Mouse (Mus musculus): ENCODE results near the gene Fras1. TPM values are rescaled to one million over a fixed set of nuclear protein-coding genes. Genes with fewer than 3 reads are reported as not detected.

The Fras1 gene
- polyA plus RNA-seq, 1 experiment from 2014 or later, result 3.2 TPM

GRCm38 (mm10) chr5:96375391-96375831 is 1.7 kb downstream of the Fras1 start:
- Histone ChIP-seq H3K27ac (ENCODE audit: low read depth, low read length) (no peak overlapping the region), H3K27me3 (replicated peaks; ENCODE audit: control insufficient read depth, insufficient read depth, low read length) (no peaks in the 10 kb centered on the region), H3K4me3 (ENCODE audit: low read depth, low read length) (peak overlapping the region; percentile 55), H3K36me3 (ENCODE audit: control insufficient read depth, insufficient read depth) (no peaks in the 10 kb centered on the region), H3K9me3 (ENCODE audit: control insufficient read depth) (0 out of 2 replicates have a peak, but pooled peaks cover 3% of the 10 kb centered on the region), H3K4me1 (replicated peaks; ENCODE audit: control insufficient read depth, insufficient read depth, low read length) (no peaks in the 10 kb centered on the region), H3K9ac (ENCODE audit: low read depth, low read length) (peak overlapping the region; percentile 35; the same call in 1 of the 2 replicates), H3K4me2 (replicated peaks; ENCODE audit: low read depth) (peak overlapping the region; percentile 95)
- WGBS, result 0% methylated on average over 5 of the region's 17 CpGs
- TF ChIP-seq CTCF (IDR thresholded peaks at IDR 0.05; ENCODE audit: low read depth), result no peak
- peak; percentile 47; the same call in 1 of the 2 replicates for ATAC-seq

DNA sequence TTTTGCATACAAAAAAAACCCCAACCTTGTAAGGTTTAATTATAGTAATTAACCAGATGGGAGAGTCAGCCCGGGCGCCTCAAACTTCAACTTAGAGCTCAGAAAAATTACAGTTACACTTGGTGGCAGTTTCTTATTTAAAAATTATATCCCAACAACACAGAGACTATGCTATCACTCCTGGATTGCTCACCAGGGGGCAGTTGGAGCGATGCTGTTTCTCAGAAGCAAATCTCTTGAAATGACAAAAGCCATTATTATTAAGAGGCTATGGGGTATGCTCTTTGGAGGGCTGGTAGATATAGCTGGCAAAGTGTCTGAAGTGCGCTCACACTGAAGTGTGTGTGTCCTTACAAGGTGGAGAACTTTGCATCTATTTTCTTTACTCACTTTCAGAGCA is 2.5 kb downstream of the Fras1 start:
- TF ChIP-seq CTCF (IDR thresholded peaks at IDR 0.05; ENCODE audit: low read depth), result peak; percentile 60
- ATAC-seq, result no peak
- Histone ChIP-seq H3K4me1 (replicated peaks; ENCODE audit: control insufficient read depth, insufficient read depth, low read length) (no peaks in the 10 kb centered on the region), H3K9ac (ENCODE audit: low read depth, low read length) (no peak overlapping the region), H3K27me3 (replicated peaks; ENCODE audit: control insufficient read depth, insufficient read depth, low read length) (no peaks in the 10 kb centered on the region), H3K4me3 (ENCODE audit: low read depth, low read length) (peak overlapping the region; percentile 55), H3K36me3 (ENCODE audit: control insufficient read depth, insufficient read depth) (no peaks in the 10 kb centered on the region), H3K4me2 (replicated peaks; ENCODE audit: low read depth) (no peak overlapping the region), H3K27ac (ENCODE audit: low read depth, low read length) (no peak overlapping the region), H3K9me3 (ENCODE audit: control insufficient read depth) (0 out of 2 replicates have a peak, but pooled peaks cover 3% of the 10 kb centered on the region)
- WGBS, result 42% methylated on average over 4 of the region's 4 CpGs

DNA sequence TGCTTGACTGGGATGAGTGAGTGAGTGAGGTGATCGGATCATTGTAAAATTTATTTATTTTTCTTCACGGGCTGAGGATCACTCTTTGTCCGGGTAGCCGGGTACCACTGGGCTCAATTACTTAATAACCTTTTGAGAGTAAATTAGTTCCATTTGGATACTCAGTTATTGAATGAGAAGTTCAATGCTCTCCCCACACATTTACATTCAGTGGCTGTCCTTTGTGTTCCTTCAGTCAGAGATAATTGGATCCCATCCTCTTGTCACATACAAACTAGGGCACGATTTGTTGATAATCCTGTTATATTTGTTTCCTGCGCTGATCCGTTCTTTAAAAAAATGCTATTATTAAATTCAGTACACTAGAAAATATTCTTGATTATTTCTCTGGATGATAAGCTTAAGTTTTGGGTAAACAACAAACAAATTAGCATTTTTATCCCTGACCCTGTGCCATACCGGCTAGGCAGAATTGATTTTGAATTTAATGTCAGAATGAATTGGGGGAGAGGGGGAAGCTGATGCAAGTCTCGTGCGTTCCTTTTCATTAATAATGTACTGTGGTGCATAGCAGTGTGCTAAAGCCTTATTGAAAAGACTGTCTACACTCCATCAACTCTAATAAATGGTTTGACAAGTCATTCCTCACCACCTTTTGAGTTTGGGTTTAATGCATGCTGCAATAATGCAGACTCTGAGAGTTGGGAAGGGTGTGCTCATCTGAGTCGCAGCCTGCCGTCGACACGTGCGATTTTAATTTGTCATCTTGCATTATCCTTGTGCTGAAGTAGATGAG is 12.6 kb downstream of the Fras1 start:
- no peak overlapping the region for H3K4me3 ChIP-seq (ENCODE audit: low read depth, low read length)
- WGBS, result 94% methylated on average over 15 of the region's 15 CpGs
- no peaks in the 10 kb centered on the region for H3K36me3 ChIP-seq (ENCODE audit: control insufficient read depth, insufficient read depth)
- no peak overlapping the region for H3K9ac ChIP-seq (ENCODE audit: low read depth, low read length)
- H3K4me2 ChIP-seq (replicated peaks; ENCODE audit: low read depth), result no peak overlapping the region
- no peaks in the 10 kb centered on the region for H3K9me3 ChIP-seq (ENCODE audit: control insufficient read depth)
- no peaks in the 10 kb centered on the region for H3K27me3 ChIP-seq (replicated peaks; ENCODE audit: control insufficient read depth, insufficient read depth, low read length)
- no peak overlapping the region for H3K27ac ChIP-seq (ENCODE audit: low read depth, low read length)
- H3K4me1 ChIP-seq (replicated peaks; ENCODE audit: control insufficient read depth, insufficient read depth, low read length), result 0 out of 2 replicates have a peak, but pooled peaks cover 5% of the 10 kb centered on the region
- TF ChIP-seq CTCF (IDR thresholded peaks at IDR 0.05; ENCODE audit: low read depth), result no peak
- no peak for ATAC-seq

DNA sequence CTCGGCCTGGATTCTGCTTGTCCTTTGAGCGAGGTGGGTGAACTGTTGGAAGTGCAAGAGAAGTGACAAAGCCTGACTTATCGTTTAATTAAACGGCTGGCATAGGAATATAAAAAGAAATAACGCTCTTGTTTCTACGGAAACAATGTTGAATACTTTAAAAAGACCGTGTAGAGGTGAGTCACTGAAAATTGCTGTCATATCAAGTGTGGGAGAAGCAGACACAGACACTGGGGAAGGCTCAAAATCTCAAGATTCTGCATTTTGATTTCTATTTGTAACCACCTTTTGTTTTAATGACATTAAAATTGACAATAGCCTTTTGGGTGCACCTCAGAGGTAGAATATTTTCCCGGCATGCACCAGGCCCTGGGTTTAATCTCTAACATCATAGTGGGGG is 14.6 kb downstream of the Fras1 start:
- ATAC-seq, result no peak
- Histone ChIP-seq H3K4me1 (replicated peaks; ENCODE audit: control insufficient read depth, insufficient read depth, low read length) (0 out of 2 replicates have a peak, but pooled peaks cover 5% of the 10 kb centered on the region), H3K27ac (ENCODE audit: low read depth, low read length) (no peak overlapping the region), H3K4me3 (ENCODE audit: low read depth, low read length) (no peak overlapping the region), H3K36me3 (ENCODE audit: control insufficient read depth, insufficient read depth) (no peaks in the 10 kb centered on the region), H3K9ac (ENCODE audit: low read depth, low read length) (no peak overlapping the region), H3K27me3 (replicated peaks; ENCODE audit: control insufficient read depth, insufficient read depth, low read length) (no peaks in the 10 kb centered on the region), H3K9me3 (ENCODE audit: control insufficient read depth) (no peaks in the 10 kb centered on the region), H3K4me2 (replicated peaks; ENCODE audit: low read depth) (no peak overlapping the region)
- no peak for TF ChIP-seq CTCF (IDR thresholded peaks at IDR 0.05; ENCODE audit: low read depth)
- 94% methylated on average over 8 of the region's 8 CpGs for WGBS

- Histone ChIP-seq H3K36me3 (ENCODE audit: control insufficient read depth, insufficient read depth) (no peaks in the 10 kb centered on the region), H3K9ac (ENCODE audit: low read depth, low read length) (no peak overlapping the region), H3K4me2 (replicated peaks; ENCODE audit: low read depth) (no peak overlapping the region), H3K27ac (ENCODE audit: low read depth, low read length) (no peak overlapping the region), H3K4me1 (replicated peaks; ENCODE audit: control insufficient read depth, insufficient read depth, low read length) (0 out of 2 replicates have a peak, but pooled peaks cover 5% of the 10 kb centered on the region), H3K27me3 (replicated peaks; ENCODE audit: control insufficient read depth, insufficient read depth, low read length) (no peaks in the 10 kb centered on the region), H3K9me3 (ENCODE audit: control insufficient read depth) (no peaks in the 10 kb centered on the region), H3K4me3 (ENCODE audit: low read depth, low read length) (no peak overlapping the region)
- no peak for ATAC-seq
- no peak for TF ChIP-seq CTCF (IDR thresholded peaks at IDR 0.05; ENCODE audit: low read depth)
- 89% methylated on average over 11 of the region's 11 CpGs for WGBS
Observed at GRCm38 (mm10) chr5:96389963-96390623, 16.3 kb downstream of the Fras1 start.

DNA sequence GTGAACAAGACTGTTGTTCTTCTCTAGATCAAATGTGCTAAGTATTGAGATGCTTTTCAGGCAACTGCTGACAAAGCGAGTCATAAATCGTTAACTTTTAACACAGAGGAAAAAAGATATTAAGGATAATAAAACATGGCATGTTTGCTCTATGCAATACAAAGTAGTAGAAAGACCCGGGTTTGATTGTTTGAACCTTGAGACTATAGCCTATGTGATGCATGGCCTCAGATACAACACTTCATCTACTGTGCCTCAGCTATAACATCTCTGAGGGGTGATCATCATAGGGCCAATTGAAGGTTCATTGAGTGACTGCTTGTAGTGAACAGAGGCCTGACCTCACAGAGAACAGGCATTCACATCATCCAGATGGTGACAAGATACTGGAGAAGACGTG is 17.3 kb downstream of the Fras1 start:
- Histone ChIP-seq H3K4me2 (replicated peaks; ENCODE audit: low read depth) (no peak overlapping the region), H3K9ac (ENCODE audit: low read depth, low read length) (no peak overlapping the region), H3K27me3 (replicated peaks; ENCODE audit: control insufficient read depth, insufficient read depth, low read length) (no peaks in the 10 kb centered on the region), H3K27ac (ENCODE audit: low read depth, low read length) (no peak overlapping the region), H3K4me3 (ENCODE audit: low read depth, low read length) (no peak overlapping the region), H3K36me3 (ENCODE audit: control insufficient read depth, insufficient read depth) (no peaks in the 10 kb centered on the region), H3K9me3 (ENCODE audit: control insufficient read depth) (no peaks in the 10 kb centered on the region), H3K4me1 (replicated peaks; ENCODE audit: control insufficient read depth, insufficient read depth, low read length) (0 out of 2 replicates have a peak, but pooled peaks cover 12% of the 10 kb centered on the region)
- ATAC-seq, result 0 out of 2 replicates have a peak, but pooled peaks have one; percentile 23
- WGBS, result 46% methylated on average over 4 of the region's 4 CpGs
- TF ChIP-seq CTCF (IDR thresholded peaks at IDR 0.05; ENCODE audit: low read depth), result no peak

Measured in intestine, postnatal 0 days (tissue).